Mouse (Mus musculus) urinary bladder, postnatal 4 days (tissue): ENCODE data around the gene Sf3a1.
A peak's percentile ranks its signal among the peaks of the same experiment; 100 is the strongest.

Experiments
- DNase-seq, 2 experiments: peaks; one replicate each; pipeline ENCODE4 v3.0.0; 2021 to 2022; ENCODE audit warnings: low spot score in 2 of 2

The Sf3a1 gene

GRCm38 (mm10) chr11:4134986-4135935 lies 24.9 kb upstream of the Sf3a1 start, which contains the start of gene Rnf215:
TSS of gene Rnf215 (plus strand) at chr11:4135202.
- peak; percentile 79 to 90 for DNase-seq

DNA sequence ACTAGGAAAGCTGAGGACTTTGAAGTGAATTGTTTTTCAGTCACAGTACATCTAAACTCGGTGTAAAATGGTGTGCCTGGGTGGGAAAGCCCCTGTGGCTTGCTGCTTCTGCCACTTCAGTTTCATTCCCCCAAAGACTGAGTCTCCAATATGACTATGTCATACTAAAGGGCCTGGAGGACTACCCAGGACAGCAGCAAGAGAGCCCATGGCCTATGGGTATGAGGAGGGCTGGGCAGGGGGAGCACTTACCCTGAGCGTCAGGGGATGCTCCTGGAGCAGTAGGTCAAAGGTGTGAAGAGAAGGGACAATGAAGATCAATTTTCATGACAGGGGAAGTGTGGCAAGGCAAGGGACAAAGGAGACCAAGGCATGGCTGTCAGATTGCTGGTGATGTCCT lies 21.2 kb upstream of the Sf3a1 start:
- DNase-seq, result no peak

GRCm38 (mm10) chr11:4141505-4141904 lies 18.6 kb upstream of the Sf3a1 start:
- DNase-seq, result no peak

DNA sequence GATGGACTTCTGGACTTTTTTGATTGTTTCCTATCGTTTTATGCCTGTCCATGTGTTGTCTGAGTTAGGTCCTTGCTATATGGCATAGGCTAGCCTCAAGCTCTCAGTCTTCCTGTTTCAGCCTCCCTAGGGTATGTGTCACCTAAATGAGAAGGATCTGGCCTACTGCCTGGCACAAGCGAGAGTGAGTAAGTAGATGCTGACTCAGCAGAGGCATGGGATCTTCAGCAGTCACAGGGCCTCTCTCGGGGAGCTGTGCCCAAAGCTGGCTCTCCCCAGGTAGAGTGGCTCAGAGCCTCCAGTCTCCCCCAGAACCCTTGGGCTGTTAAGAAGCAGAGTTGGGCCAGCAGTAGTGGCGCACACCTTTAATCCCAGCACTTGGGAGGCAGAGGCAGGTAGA lies 17.8 kb upstream of the Sf3a1 start:
- no peak for DNase-seq

- no peak for DNase-seq
Observed at GRCm38 (mm10) chr11:4143281-4144062, 16.7 kb upstream of the Sf3a1 start.

GRCm38 (mm10) chr11:4146381-4146780 lies 13.8 kb upstream of the Sf3a1 start:
- DNase-seq, result no peak

DNA sequence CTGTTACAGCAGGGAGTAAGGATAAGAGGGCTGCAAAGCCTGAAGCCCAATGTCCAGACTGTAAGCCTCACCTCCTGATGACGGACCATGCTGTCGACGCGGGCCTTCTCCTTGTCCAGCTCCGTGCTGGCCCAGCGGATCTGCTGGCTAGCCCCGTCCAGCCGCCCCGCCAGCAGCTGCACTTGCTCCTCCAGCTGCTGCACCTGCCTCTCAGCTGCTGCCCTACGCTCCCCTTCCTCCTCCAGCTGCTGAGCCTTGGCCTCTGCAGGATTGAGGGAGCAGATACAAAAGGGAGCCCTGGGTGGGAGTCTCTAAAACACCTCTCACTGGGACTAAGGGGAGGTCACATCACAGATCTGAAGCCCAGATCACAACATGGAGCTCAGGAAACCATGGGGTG lies 13.1 kb upstream of the Sf3a1 start:
- DNase-seq, result no peak

DNA sequence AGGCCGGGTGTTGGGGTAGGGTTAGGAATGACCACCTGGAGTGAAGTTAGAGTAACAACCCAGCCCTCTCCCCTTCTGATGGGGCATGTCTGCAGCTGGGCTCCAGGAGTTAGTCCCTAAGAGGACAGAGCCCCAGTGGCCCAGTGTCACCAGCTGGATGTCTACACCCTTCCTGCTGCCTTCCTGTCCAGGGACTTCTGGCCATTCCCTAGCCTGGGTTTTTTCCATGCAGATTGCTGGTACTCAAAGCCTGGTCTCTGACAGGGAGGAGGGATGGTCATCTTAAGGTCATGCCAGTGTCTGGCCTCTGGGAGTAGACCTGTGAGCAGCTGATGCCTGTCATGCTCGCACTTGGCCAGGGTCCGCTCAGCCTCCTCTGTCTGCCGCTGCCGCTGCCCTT lies 12.0 kb upstream of the Sf3a1 start:
- no peak for DNase-seq

GRCm38 (mm10) chr11:4148536-4149156 lies 11.5 kb upstream of the Sf3a1 start:
- no peak for DNase-seq

DNA sequence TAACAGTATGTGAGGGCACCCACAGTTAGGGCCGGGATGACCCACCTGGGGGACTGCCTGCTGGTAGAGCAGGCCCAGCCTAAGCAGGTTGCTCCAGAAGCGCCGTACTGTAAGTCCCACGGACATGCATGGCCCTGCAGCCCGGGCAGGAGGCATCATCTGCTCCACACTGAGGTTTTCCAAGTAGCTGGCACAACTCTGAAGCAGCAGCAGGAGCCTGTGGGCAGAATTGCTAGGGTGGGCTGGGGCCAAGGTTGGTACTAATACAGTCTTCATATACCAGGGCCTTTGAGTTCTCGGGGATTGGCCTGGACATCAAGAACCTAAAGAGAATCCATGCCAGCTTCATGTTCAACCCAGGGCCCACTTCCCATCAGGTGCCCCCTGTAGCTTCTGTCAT lies 10.3 kb upstream of the Sf3a1 start:
- DNase-seq, result no peak

- DNase-seq, result no peak
Observed at GRCm38 (mm10) chr11:4153694-4154093, 6.5 kb upstream of the Sf3a1 start.

DNA sequence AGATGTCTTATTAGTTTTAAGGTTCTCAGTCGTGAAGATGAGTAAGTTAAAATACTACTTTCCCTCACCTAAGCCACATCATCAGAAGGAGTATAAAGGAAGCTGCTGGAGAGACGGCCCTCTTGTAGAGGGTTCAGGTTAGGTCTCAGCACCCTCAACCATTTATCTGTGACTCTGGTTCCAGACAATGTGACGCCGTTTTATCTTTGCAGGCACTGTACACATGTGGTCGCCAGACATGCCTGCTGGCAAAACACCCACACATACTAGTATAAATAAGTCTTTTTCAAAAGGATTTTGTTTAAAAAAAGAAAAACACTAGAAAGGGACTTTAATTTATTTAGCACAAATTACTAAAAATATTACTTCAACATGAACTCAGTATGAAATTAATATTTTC lies 4.5 kb upstream of the Sf3a1 start:
- no peak for DNase-seq

GRCm38 (mm10) chr11:4158676-4159075 lies 1.5 kb upstream of the Sf3a1 start:
- no peak for DNase-seq

GRCm38 (mm10) chr11:4160758-4161480 lies 769 bp downstream of the Sf3a1 start:
- no peak for DNase-seq

- DNase-seq, result no peak
Observed at GRCm38 (mm10) chr11:4164701-4165100, 4.6 kb downstream of the Sf3a1 start.

DNA sequence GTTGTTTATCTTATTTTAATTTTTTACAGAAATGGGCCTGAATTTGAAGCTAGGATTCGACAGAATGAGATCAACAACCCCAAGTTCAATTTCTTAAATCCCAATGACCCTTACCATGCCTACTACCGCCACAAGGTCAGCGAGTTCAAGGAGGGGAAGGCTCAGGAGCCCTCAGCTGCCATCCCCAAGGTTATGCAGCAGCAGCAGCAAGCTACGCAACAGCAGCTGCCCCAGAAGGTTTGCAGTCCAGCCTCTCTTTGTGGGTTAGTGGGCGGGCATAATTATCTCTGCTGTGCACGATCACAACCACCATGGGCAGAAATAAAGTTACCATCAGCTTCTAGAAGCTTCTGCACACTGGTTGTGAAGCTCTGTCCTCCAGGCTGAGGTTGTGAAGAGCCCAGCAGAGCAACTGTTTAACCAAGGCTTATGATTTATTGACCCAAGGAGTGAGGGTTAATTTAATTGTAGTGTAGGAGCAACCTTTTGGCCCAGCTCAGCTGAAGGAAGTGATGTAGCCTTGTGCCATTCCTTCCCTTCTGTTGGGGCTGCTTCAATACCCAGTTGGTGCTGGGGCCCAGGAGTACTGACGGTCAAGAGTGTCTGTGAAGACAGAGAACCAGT lies 6.4 kb downstream of the Sf3a1 start:
- DNase-seq, result no peak

DNA sequence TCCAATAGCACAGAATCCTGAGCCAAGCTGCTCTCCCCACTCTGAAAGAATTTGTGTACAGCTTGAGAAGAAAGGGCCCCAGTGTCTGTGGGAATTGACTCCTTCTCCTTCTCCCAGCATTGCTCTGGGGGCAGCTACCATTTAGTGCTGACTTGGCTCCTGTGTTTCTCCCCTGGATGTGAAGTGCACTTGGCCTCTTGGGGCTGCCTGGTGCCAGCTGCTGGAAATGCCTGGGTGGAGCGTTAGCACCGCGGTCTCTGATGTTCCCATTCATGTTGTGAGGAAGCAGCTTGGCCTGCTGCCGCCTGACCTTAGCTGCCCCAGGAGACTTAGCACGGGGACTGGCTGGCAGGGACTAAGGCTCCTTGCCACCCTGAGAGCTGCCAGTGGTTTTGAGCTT lies 14.4 kb downstream of the Sf3a1 start:
- no peak for DNase-seq

- no peak for DNase-seq
Observed at GRCm38 (mm10) chr11:4177716-4178115, 17.6 kb downstream of the Sf3a1 start.

GRCm38 (mm10) chr11:4182061-4182460 lies 21.9 kb downstream of the Sf3a1 start:
- no peak for DNase-seq

DNA sequence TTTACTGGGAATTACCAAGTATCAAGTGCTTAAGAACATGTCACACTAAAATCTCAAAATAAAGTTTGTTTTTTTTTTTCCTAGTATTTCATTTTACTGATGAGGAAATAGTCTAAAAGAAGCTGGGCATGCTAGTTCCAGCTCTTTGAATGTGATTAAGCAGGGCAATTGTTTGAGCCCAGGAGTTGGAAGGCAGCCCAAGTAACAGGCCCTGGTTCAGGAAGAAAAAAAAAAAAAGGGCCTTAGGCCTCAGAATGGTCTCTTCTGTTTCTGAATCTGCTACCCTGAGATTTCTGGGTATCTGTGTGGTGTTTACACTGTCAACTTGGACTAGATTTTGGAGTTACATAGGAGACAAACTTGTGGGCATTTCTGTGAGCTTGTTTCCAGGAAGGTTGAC lies 23.4 kb downstream of the Sf3a1 start:
- no peak for DNase-seq

- no peak for DNase-seq
Observed at GRCm38 (mm10) chr11:4184251-4184952, 24.3 kb downstream of the Sf3a1 start.
